Mouse (Mus musculus) forebrain, embryonic 12.5 days (tissue): ENCODE measurements around the gene Pa2g4. TPM values are rescaled to one million over a fixed set of nuclear protein-coding genes. Genes with fewer than 3 reads are reported as not detected.
A peak's percentile ranks its signal among the peaks of the same experiment; 100 is the strongest.

Experiments used
- ATAC-seq: fragments of 200-750 bp; cut with Nextera tagmentation; 2 replicates; pipeline ENCODE4 v1.8.0; 2017; ENCODE audit warnings: moderate TSS enrichment; ENCODE audit not compliant: low FRiP score
- H3K27ac ChIP-seq: fragments of 300-500 bp; sonication (generic); 2 replicates; pipeline ENCODE4 v1.5.1; 2016; ENCODE audit warnings: mild to moderate bottlenecking
- H3K27me3 ChIP-seq: fragments of 300-500 bp; sonication (generic); 2 replicates; pipeline ENCODE4 v1.6.1; 2016; ENCODE audit warnings: mild to moderate bottlenecking
- H3K36me3 ChIP-seq: fragments of 300-500 bp; sonication (generic); replicated peaks from 2 replicates; pipeline ENCODE4 v1.6.1; 2016; ENCODE audit warnings: mild to moderate bottlenecking
- H3K4me1 ChIP-seq: fragments of 300-500 bp; sonication (generic); 2 replicates; pipeline ENCODE4 v1.6.1; 2016
- H3K4me2 ChIP-seq: fragments of 300-500 bp; sonication (generic); 2 replicates; pipeline ENCODE4 v1.6.1; 2016; ENCODE audit warnings: mild to moderate bottlenecking, moderate library complexity
- H3K4me3 ChIP-seq: fragments of 300-500 bp; sonication (generic); replicated peaks from 2 replicates; pipeline ENCODE4 v1.5.1; 2016; ENCODE audit warnings: mild to moderate bottlenecking
- H3K9ac ChIP-seq: fragments of 300-500 bp; sonication (generic); 2 replicates; pipeline ENCODE4 v1.6.1; 2016; ENCODE audit warnings: mild to moderate bottlenecking
- H3K9me3 ChIP-seq: fragments of 300-500 bp; sonication (generic); 2 replicates; pipeline ENCODE4 v1.6.1; 2016
- WGBS: fragments of 180-500 bp; shearing (Covaris S2); methylation state at CpG from one replicate; pipeline ENCODE4 v1.1.7; 2016; 5-methylcytosine and 5-hydroxymethylcytosine counted together
- polyA plus RNA-seq: library from polyadenylated mRNA; unstranded; fragments of >200 nt; fragmentation: Nextera tagmentation; extraction: Ambion mirVana; gene quantifications from 2 replicates; pipeline ENCODE4 v1.2.1, GENCODE M21; 2016

Gene Pa2g4
- polyA plus RNA-seq, 1 experiment from 2014 or later, result 196 TPM

- ATAC-seq, result peak; percentile 40; the same call in 1 of the 2 replicates
- H3K9me3 ChIP-seq, result no peaks in the 10 kb centered on the region
- H3K27me3 ChIP-seq, result peaks cover 65% of the 10 kb centered on the region
- WGBS, result under 1% methylated on average over 34 of the region's 43 CpGs
- H3K4me2 ChIP-seq, result peak within 1 kb of the TSS; percentile 98
- H3K4me3 ChIP-seq, result peak within 1 kb of the TSS; percentile 67
- peaks cover 17% of the 10 kb centered on the region for H3K4me1 ChIP-seq
- H3K36me3 ChIP-seq, result no peaks in the 10 kb centered on the region
- peak within 1 kb of the TSS; percentile 64 for H3K9ac ChIP-seq
- 0 out of 2 replicates have a peak within 1 kb of the TSS, but pooled peaks have one; percentile 19 for H3K27ac ChIP-seq
These were observed 23.8 kb upstream of the Pa2g4 start, which contains the start of gene Erbb3 for GRCm38 (mm10) chr10:128589464-128590192. Erbb3 (minus strand) TSS chr10:128589652.

GRCm38 (mm10) chr10:128588775-128589463, 23.1 kb upstream of the Pa2g4 start:
- 2% methylated on average over 23 of the region's 23 CpGs for WGBS
- peak overlapping the region; percentile 64 for H3K9ac ChIP-seq
- H3K27me3 ChIP-seq, result peaks cover 69% of the 10 kb centered on the region
- H3K36me3 ChIP-seq, result no peaks in the 10 kb centered on the region
- H3K27ac ChIP-seq, result no peak overlapping the region
- ATAC-seq, result peak; percentile 28; the same call in 1 of the 2 replicates
- H3K4me1 ChIP-seq, result peaks cover 17% of the 10 kb centered on the region
- no peaks in the 10 kb centered on the region for H3K9me3 ChIP-seq
- peak overlapping the region; percentile 67 for H3K4me3 ChIP-seq
- H3K4me2 ChIP-seq, result peak overlapping the region; percentile 98

- Histone ChIP-seq H3K27me3 (peaks cover 71% of the 10 kb centered on the region), H3K27ac (no peak overlapping the region), H3K4me2 (no peak overlapping the region), H3K36me3 (no peaks in the 10 kb centered on the region), H3K9me3 (no peaks in the 10 kb centered on the region), H3K9ac (no peak overlapping the region), H3K4me3 (no peak overlapping the region), H3K4me1 (peaks cover 17% of the 10 kb centered on the region)
- no peak for ATAC-seq
- 25% methylated on average over 1 of the region's 1 CpGs for WGBS
These were observed 22.3 kb upstream of the Pa2g4 start for GRCm38 (mm10) chr10:128588136-128588535.

GRCm38 (mm10) chr10:128587697-128588096, 21.9 kb upstream of the Pa2g4 start:
- Histone ChIP-seq H3K4me1 (peaks cover 17% of the 10 kb centered on the region), H3K36me3 (no peaks in the 10 kb centered on the region), H3K9me3 (no peaks in the 10 kb centered on the region), H3K9ac (no peak overlapping the region), H3K27ac (no peak overlapping the region), H3K4me2 (no peak overlapping the region), H3K27me3 (peaks cover 74% of the 10 kb centered on the region), H3K4me3 (no peak overlapping the region)
- WGBS, result 59% methylated on average over 8 of the region's 8 CpGs
- no peak for ATAC-seq

- ATAC-seq, result no peak
- Histone ChIP-seq H3K27me3 (peaks cover 74% of the 10 kb centered on the region), H3K36me3 (no peaks in the 10 kb centered on the region), H3K4me2 (no peak overlapping the region), H3K9ac (no peak overlapping the region), H3K4me1 (peaks cover 17% of the 10 kb centered on the region), H3K9me3 (no peaks in the 10 kb centered on the region), H3K4me3 (no peak overlapping the region), H3K27ac (no peak overlapping the region)
- WGBS, result 50% methylated on average over 4 of the region's 4 CpGs
These were observed 21.3 kb upstream of the Pa2g4 start for GRCm38 (mm10) chr10:128587120-128587519.

- H3K4me1 ChIP-seq, result peaks cover 17% of the 10 kb centered on the region
- no peak overlapping the region for H3K9ac ChIP-seq
- H3K4me2 ChIP-seq, result no peak overlapping the region
- no peak overlapping the region for H3K27ac ChIP-seq
- no peaks in the 10 kb centered on the region for H3K9me3 ChIP-seq
- no peaks in the 10 kb centered on the region for H3K36me3 ChIP-seq
- WGBS, result 15% methylated on average over 1 of the region's 1 CpGs
- H3K27me3 ChIP-seq, result peaks cover 74% of the 10 kb centered on the region
- ATAC-seq, result no peak
- H3K4me3 ChIP-seq, result no peak overlapping the region
These were observed 20.8 kb upstream of the Pa2g4 start for GRCm38 (mm10) chr10:128586546-128586945.

GRCm38 (mm10) chr10:128584386-128584785, 18.6 kb upstream of the Pa2g4 start:
- Histone ChIP-seq H3K27me3 (peaks cover 64% of the 10 kb centered on the region), H3K9ac (no peak overlapping the region), H3K27ac (no peak overlapping the region), H3K4me3 (no peak overlapping the region), H3K4me1 (peaks cover 4% of the 10 kb centered on the region), H3K36me3 (no peaks in the 10 kb centered on the region), H3K9me3 (no peaks in the 10 kb centered on the region), H3K4me2 (no peak overlapping the region)
- no peak for ATAC-seq
- 9% methylated on average over 4 of the region's 4 CpGs for WGBS

- Histone ChIP-seq H3K4me1 (no peaks in the 10 kb centered on the region), H3K9me3 (no peaks in the 10 kb centered on the region), H3K36me3 (no peaks in the 10 kb centered on the region), H3K27me3 (peaks cover 57% of the 10 kb centered on the region), H3K4me3 (no peak overlapping the region), H3K9ac (no peak overlapping the region), H3K27ac (no peak overlapping the region), H3K4me2 (no peak overlapping the region)
- ATAC-seq, result no peak; the same call in 1 of the 2 replicates
- 25% methylated on average over 7 of the region's 7 CpGs for WGBS
These were observed 17.9 kb upstream of the Pa2g4 start for GRCm38 (mm10) chr10:128583644-128584043.

GRCm38 (mm10) chr10:128579731-128580130, 13.9 kb upstream of the Pa2g4 start:
- H3K9ac ChIP-seq, result no peak overlapping the region

GRCm38 (mm10) chr10:128579298-128579697, 13.5 kb upstream of the Pa2g4 start:
- no peaks in the 10 kb centered on the region for H3K4me1 ChIP-seq

More at GRCm38 (mm10) chr10:128579731-128580130, 13.9 kb upstream of the Pa2g4 start:
- H3K4me2 ChIP-seq, result no peak overlapping the region
- no peak for ATAC-seq
- H3K4me3 ChIP-seq, result no peak overlapping the region
- peaks cover 18% of the 10 kb centered on the region for H3K27me3 ChIP-seq
- 84% methylated on average over 4 of the region's 4 CpGs for WGBS
- H3K9me3 ChIP-seq, result no peaks in the 10 kb centered on the region
- H3K36me3 ChIP-seq, result no peaks in the 10 kb centered on the region
- no peak overlapping the region for H3K27ac ChIP-seq
- no peaks in the 10 kb centered on the region for H3K4me1 ChIP-seq

GRCm38 (mm10) chr10:128578330-128578729, 12.5 kb upstream of the Pa2g4 start:
- Histone ChIP-seq H3K9ac (no peak overlapping the region), H3K4me1 (no peaks in the 10 kb centered on the region), H3K27ac (no peak overlapping the region), H3K4me2 (no peak overlapping the region), H3K9me3 (no peaks in the 10 kb centered on the region), H3K36me3 (no peaks in the 10 kb centered on the region), H3K27me3 (peaks cover 5% of the 10 kb centered on the region; the same call in 1 of the 2 replicates), H3K4me3 (no peak overlapping the region)
- ATAC-seq, result no peak
- 80% methylated on average over 11 of the region's 11 CpGs for WGBS

More at GRCm38 (mm10) chr10:128579298-128579697, 13.5 kb upstream of the Pa2g4 start:
- ATAC-seq, result no peak
- H3K4me2 ChIP-seq, result no peak overlapping the region
- no peak overlapping the region for H3K27ac ChIP-seq
- no peaks in the 10 kb centered on the region for H3K36me3 ChIP-seq
- no peak overlapping the region for H3K9ac ChIP-seq
- no peaks in the 10 kb centered on the region for H3K9me3 ChIP-seq
- peaks cover 13% of the 10 kb centered on the region for H3K27me3 ChIP-seq
- H3K4me3 ChIP-seq, result no peak overlapping the region
- 88% methylated on average over 3 of the region's 3 CpGs for WGBS

- no peak overlapping the region for H3K9ac ChIP-seq
- H3K27ac ChIP-seq, result no peak overlapping the region
- no peak for ATAC-seq
- no peak overlapping the region for H3K4me2 ChIP-seq
- H3K4me3 ChIP-seq, result no peak overlapping the region
- no peaks in the 10 kb centered on the region for H3K9me3 ChIP-seq
- 89% methylated on average over 2 of the region's 2 CpGs for WGBS
- H3K36me3 ChIP-seq, result no peaks in the 10 kb centered on the region
- H3K27me3 ChIP-seq, result no peaks in the 10 kb centered on the region
- no peaks in the 10 kb centered on the region for H3K4me1 ChIP-seq
These were observed 9.3 kb upstream of the Pa2g4 start for GRCm38 (mm10) chr10:128575063-128575462.
